8 mouse cellular contexts compared by ENCODE assay signal in genomic region chr5:123235731-123236130, GRCm38 (mm10). TPM values are rescaled to one million over a fixed set of nuclear protein-coding genes. Genes with fewer than 3 reads are reported as not detected.
DNase-seq lines count a peak whose midpoint lies in the region; ATAC-seq and TF ChIP-seq lines count a peak whose summit lies in the region.

No protein-coding gene starts in this region.

- H3K27ac ChIP-seq in heart, embryonic 13.5 days (replicated peaks) = 0 out of 2 replicates have a peak overlapping the region, but pooled peaks have one; percentile 12
- 0 out of 2 replicates have a peak overlapping the region, but pooled peaks have one; percentile 40 for H3K27ac ChIP-seq in forebrain, postnatal 0 days (ENCODE audit: low read depth, low read length)

- H3K4me2 ChIP-seq in heart, embryonic 13.5 days = no peak overlapping the region
- no peak overlapping the region for H3K4me2 ChIP-seq in forebrain, postnatal 0 days (ENCODE audit: low read depth)
- H3K4me2 ChIP-seq in myocyte (ENCODE audit: low read depth) = no peak overlapping the region

- peak; percentile 63; the same call in 1 of the 2 replicates for TF ChIP-seq CTCF in brain, embryonic 14.5 days (IDR thresholded peaks at IDR 0.05; ENCODE audit: borderline replicate concordance, extremely low read depth, insufficient read depth, insufficient read length)
- TF ChIP-seq CTCF in forebrain, postnatal 0 days (IDR thresholded peaks at IDR 0.05; ENCODE audit: low read depth) = peak; percentile 55

- no peaks in the 10 kb centered on the region for H3K27me3 ChIP-seq in heart, embryonic 13.5 days (replicated peaks)
- H3K27me3 ChIP-seq in forebrain, postnatal 0 days (ENCODE audit: insufficient read depth, low read length) = no peaks in the 10 kb centered on the region
- H3K27me3 ChIP-seq in myocyte (ENCODE audit: control insufficient read depth, insufficient read depth, insufficient read length) = no peaks in the 10 kb centered on the region

- TF ChIP-seq POLR2A in brain, embryonic 14.5 days (IDR thresholded peaks at IDR 0.05; ENCODE audit: borderline replicate concordance, extremely low read depth, insufficient read depth, insufficient read length, poor library complexity, severe bottlenecking) = no peak
- TF ChIP-seq POLR2A in myocyte (IDR thresholded peaks at IDR 0.05; ENCODE audit: insufficient read length, low read depth) = no peak

- H3K4me3 ChIP-seq in heart, embryonic 13.5 days = no peak overlapping the region
- H3K4me3 ChIP-seq in forebrain, postnatal 0 days (ENCODE audit: low read depth, low read length) = no peak overlapping the region
- no peak overlapping the region for H3K4me3 ChIP-seq in myocyte

- peaks cover 56% of the 10 kb centered on the region for H3K36me3 ChIP-seq in heart, embryonic 13.5 days
- H3K36me3 ChIP-seq in forebrain, postnatal 0 days (ENCODE audit: insufficient read depth) = peaks cover 30% of the 10 kb centered on the region
- H3K36me3 ChIP-seq in myocyte (ENCODE audit: control insufficient read depth, insufficient read depth) = peaks cover 6% of the 10 kb centered on the region

- ATAC-seq in heart, embryonic 13.5 days (ENCODE audit: extremely low read depth, insufficient number of reproducible peaks, low FRiP score, low TSS enrichment) = no peak
- ATAC-seq in CD4-positive, CD25-positive, alpha-beta regulatory T cell, adult 4 months = peak; percentile 87
- ATAC-seq in forebrain, postnatal 0 days = peak; percentile 42

- no peak overlapping the region for H3ac ChIP-seq in myocyte (ENCODE audit: control insufficient read depth, insufficient read length)

- peaks cover 6% of the 10 kb centered on the region for H3K79me2 ChIP-seq in myocyte (ENCODE audit: control insufficient read depth, insufficient read depth)

- no peaks in the 10 kb centered on the region for H3K9me3 ChIP-seq in heart, embryonic 13.5 days
- H3K9me3 ChIP-seq in forebrain, postnatal 0 days (ENCODE audit: low read length) = no peaks in the 10 kb centered on the region

- no peak overlapping the region for H3K9ac ChIP-seq in heart, embryonic 13.5 days
- no peak overlapping the region for H3K9ac ChIP-seq in forebrain, postnatal 0 days

- DNase-seq in heart, adult 8-10 months (ENCODE audit: low spot score) = no peak
- DNase-seq in brain, embryonic 14.5 days (ENCODE audit: low read depth) = peak; percentile 76
- peak; percentile 55 for DNase-seq in forebrain, postnatal 0 days
- DNase-seq in large intestine, adult 2 months (ENCODE audit: low read depth, low spot score) = peak; percentile 47
- DNase-seq in thymus, postnatal 36 days = peak; percentile 90 to 91

- H3K4me1 ChIP-seq in heart, embryonic 13.5 days = peaks cover 18% of the 10 kb centered on the region
- no peaks in the 10 kb centered on the region for H3K4me1 ChIP-seq in forebrain, postnatal 0 days (ENCODE audit: insufficient read depth)

- 32% methylated on average over 2 of the region's 2 CpGs for WGBS in heart, embryonic 13.5 days
- WGBS in forebrain, postnatal 0 days = 15% methylated on average over 2 of the region's 2 CpGs
- WGBS in large intestine, adult 2 months = 33% methylated on average over 2 of the region's 2 CpGs

TF ChIP-seq in myocyte, 11 proteins besides CTCF, POLR2A, EP300 and RAD21:
- no peak for TF ChIP-seq POLR2AphosphoS2 (IDR thresholded peaks at IDR 0.05; ENCODE audit: insufficient read length, low read depth)
- TF ChIP-seq TCF3 (IDR thresholded peaks at IDR 0.05; ENCODE audit: insufficient read length, low read depth) = no peak
- no peak for TF ChIP-seq MAX (IDR thresholded peaks at IDR 0.05; ENCODE audit: low read depth)
- TF ChIP-seq E2F4 (IDR thresholded peaks at IDR 0.05; ENCODE audit: insufficient read depth) = no peak
- TF ChIP-seq SRF (IDR thresholded peaks at IDR 0.05; ENCODE audit: control insufficient read depth, insufficient read length, low read depth) = no peak
- TF ChIP-seq USF1 (IDR thresholded peaks at IDR 0.05; ENCODE audit: low read depth) = no peak
- TF ChIP-seq TCF12 (IDR thresholded peaks at IDR 0.05; ENCODE audit: insufficient read depth, poor library complexity, severe bottlenecking) = no peak
- TF ChIP-seq CEBPB (IDR thresholded peaks at IDR 0.05; ENCODE audit: insufficient read depth, poor library complexity, severe bottlenecking) = no peak
- peak in 2 of 3 experiments; percentile 19 to 60 for TF ChIP-seq MYOG (IDR thresholded peaks at IDR 0.05; ENCODE audit: control insufficient read depth in 1 of 3, insufficient read depth in 1 of 3, insufficient read length in 2 of 3, low read depth in 2 of 3)
- TF ChIP-seq REST (IDR thresholded peaks at IDR 0.05; ENCODE audit: insufficient read depth, insufficient read length) = no peak
- TF ChIP-seq MYOD1 (IDR thresholded peaks at IDR 0.05; ENCODE audit: control insufficient read depth in 1 of 3, insufficient read length in 2 of 3, low read depth in 2 of 3) = peak in 2 of 3 experiments; percentile 35 to 56

RNA-seq across cellular contexts. Expression of gene Wdr66, which starts 16.2 kb away (rescaled TPM):
- polyA plus RNA-seq in heart, embryonic 13.5 days (2015; fragmentation: Nextera tagmentation; extraction: Ambion mirVana) = 0.91 and 0.99 TPM in 2 replicates
- under 1 TPM; 0.65 to 0.82 (median 0.73) TPM for total RNA-seq in heart, adult 8-10 months (2022)
- polyA plus RNA-seq in CD4-positive, CD25-positive, alpha-beta regulatory T cell, adult 4 months (2017; shearing (Covaris generic)) = 1 to 10 TPM; 4.7 to 6.1 TPM
- 2.1 and 2.7 TPM in 2 replicates for polyA plus RNA-seq in brain, embryonic 14.5 days (2012; rRNA removed)
- 1.8 and 4.4 TPM in 2 replicates for total RNA-seq in forebrain, postnatal 0 days (2014; rRNA removed)
- polyA plus RNA-seq in forebrain, postnatal 0 days (2015; fragmentation: Nextera tagmentation; extraction: Ambion mirVana) = 1.1 and 2.0 TPM in 2 replicates
- polyA plus RNA-seq in large intestine, adult 2 months (2012; rRNA removed) = 0.32 and 0.86 TPM in 2 replicates
- 0.38 TPM for polyA plus RNA-seq in myocyte (2012; fragmentation: generic; extraction: Trizol)

RNA-seq across cellular contexts. Expression of gene Hpd, which starts 53.2 kb away (rescaled TPM):
- polyA plus RNA-seq in heart, embryonic 13.5 days (2015; fragmentation: Nextera tagmentation; extraction: Ambion mirVana) = 0.37 and 1.5 TPM in 2 replicates
- not detected for total RNA-seq in heart, adult 8-10 months (2022)
- not detected for polyA plus RNA-seq in CD4-positive, CD25-positive, alpha-beta regulatory T cell, adult 4 months (2017; shearing (Covaris generic))
- polyA plus RNA-seq in brain, embryonic 14.5 days (2012; rRNA removed) = not detected in 2 replicates
- total RNA-seq in forebrain, postnatal 0 days (2014; rRNA removed) = not detected in 2 replicates
- not detected in 2 replicates for polyA plus RNA-seq in forebrain, postnatal 0 days (2015; fragmentation: Nextera tagmentation; extraction: Ambion mirVana)
- polyA plus RNA-seq in large intestine, adult 2 months (2012; rRNA removed) = 42.3 and 60.9 TPM in 2 replicates
- polyA plus RNA-seq in myocyte (2012; fragmentation: generic; extraction: Trizol) = not detected

Comparison
In these comparisons a context has a peak if more than half of its experiments do, and no peak if none do; other contexts are left out.
1. RNA of gene Hpd, which starts 53.2 kb away (polyA plus RNA-seq): 42.3 to 60.9 TPM in large intestine, adult 2 months; not detected in CD4-positive, CD25-positive, alpha-beta regulatory T cell, adult 4 months, 0.37 to 1.5 TPM in heart, embryonic 13.5 days, not detected in brain, embryonic 14.5 days, not detected in forebrain, postnatal 0 days and not detected in myocyte (single experiment); every median in the first group is over 10 times any median in the second.